Mouse (Mus musculus): ENCODE measurements at regions not wholly inside any gene's neighbourhood (a gene's known extent, or its start where the extent isn't known, plus 50 kb on each side); places are given as distances from the start of the nearest gene placed in this dataset.

GRCm38 (mm10) chr7:83012145-83012544 is 145.0 kb downstream of the Mex3b start:
- TF ChIP-seq POLR2A (IDR thresholded peaks at IDR 0.05; ENCODE audit: borderline replicate concordance, control insufficient read depth, low read depth, low read length) (no peak), CTCF (IDR thresholded peaks at IDR 0.05; ENCODE audit: control insufficient read depth, insufficient read depth, low read length) (no peak)

All from bone marrow, adult 2 months (tissue).